Mouse (Mus musculus): Measurements from ENCODE around the gene Gm28827. TPM values are rescaled to one million over a fixed set of nuclear protein-coding genes. Genes with fewer than 3 reads are reported as not detected.
"Not testable (repeated sequence)": the region's sequence is repeated elsewhere in the genome, so short reads cannot be mapped to it uniquely, and the experiment has no call there.

Gene Gm28827
- polyA plus RNA-seq (2012; ENCODE audit: insufficient read depth, insufficient read length, low replicate concordance, missing spikeins): not detected in 2 replicates

GRCm38 (mm10) chrY:83030647-83031046 lies at the start of gene Gm28827:
Gene Gm28827, plus strand, starts transcription at chrY:83030947.
- WGBS: no CpG with 5 or more reads among the region's 6 CpGs

More at GRCm38 (mm10) chrY:83030647-83031046, at the start of gene Gm28827:
- not testable (repeated sequence) for H3K4me3 ChIP-seq (ENCODE audit: insufficient read depth, low read depth, low read length); H3K27ac ChIP-seq (ENCODE audit: insufficient read depth, low read depth, low read length); H3K4me1 ChIP-seq (ENCODE audit: control insufficient read depth, insufficient read depth, low read length)

Data from olfactory bulb, adult 2 months (tissue).